Mouse (Mus musculus) cortical plate, adult 2 months (tissue): ENCODE measurements at regions not wholly inside any gene's neighbourhood (a gene's known extent, or its start where the extent isn't known, plus 50 kb on each side); places are given as distances from the start of the nearest gene placed in this dataset.

Experiments used
- H3K27ac ChIP-seq: fragments of 200-500 bp; 2 replicates; pipeline ENCODE4 v1.5.1; 2012; ENCODE audit warnings: low read length, control low read depth, inconsistent platforms; ENCODE audit not compliant: insufficient read depth
- H3K4me1 ChIP-seq: fragments of 200-500 bp; 2 replicates; pipeline ENCODE4 v1.6.1; 2011; ENCODE audit warnings: low read length; ENCODE audit not compliant: control insufficient read depth, insufficient read depth
- H3K4me3 ChIP-seq: fragments of 200-500 bp; 2 replicates; pipeline ENCODE4 v1.5.1; 2011; ENCODE audit warnings: mild to moderate bottlenecking, low read length, control low read depth; ENCODE audit not compliant: insufficient read depth
- CTCF ChIP-seq: fragments of 200-500 bp; IDR thresholded peaks from 2 replicates; pipeline ENCODE4 v1.5.1; 2011; ENCODE audit warnings: mild to moderate bottlenecking, control low read depth, low read length; ENCODE audit not compliant: insufficient read depth; ENCODE audit errors: extremely low read depth
- POLR2A ChIP-seq: fragments of 200-500 bp; IDR thresholded peaks from 2 replicates; pipeline ENCODE4 v1.6.1; 2011; ENCODE audit warnings: mild to moderate bottlenecking, low read length, control low read depth; ENCODE audit not compliant: insufficient read depth; ENCODE audit errors: extremely low read depth

DNA sequence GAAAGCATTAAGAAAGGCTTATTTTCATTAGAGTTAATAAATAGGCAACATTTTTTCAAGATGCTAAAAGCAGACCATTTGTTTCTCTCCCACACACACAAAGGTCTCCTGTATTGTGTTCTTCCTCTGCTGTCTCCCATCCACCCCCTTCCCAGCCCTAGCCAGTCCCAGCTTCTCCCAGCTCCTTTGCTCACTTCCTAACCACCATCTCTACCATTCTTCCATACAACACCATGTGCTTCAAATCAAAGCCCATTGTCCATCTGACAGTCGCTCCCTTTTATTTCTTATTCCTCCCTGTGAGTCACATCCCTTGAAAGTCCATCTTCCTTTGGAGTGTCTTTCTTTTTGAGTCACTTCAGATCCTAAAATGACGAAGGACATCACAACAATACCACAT is 185.0 kb upstream of the Prep start:
- Histone ChIP-seq H3K4me1 (no peaks in the 10 kb centered on the region), H3K27ac (no peak overlapping the region), H3K4me3 (no peak overlapping the region)
- TF ChIP-seq CTCF (no peak), POLR2A (no peak)

DNA sequence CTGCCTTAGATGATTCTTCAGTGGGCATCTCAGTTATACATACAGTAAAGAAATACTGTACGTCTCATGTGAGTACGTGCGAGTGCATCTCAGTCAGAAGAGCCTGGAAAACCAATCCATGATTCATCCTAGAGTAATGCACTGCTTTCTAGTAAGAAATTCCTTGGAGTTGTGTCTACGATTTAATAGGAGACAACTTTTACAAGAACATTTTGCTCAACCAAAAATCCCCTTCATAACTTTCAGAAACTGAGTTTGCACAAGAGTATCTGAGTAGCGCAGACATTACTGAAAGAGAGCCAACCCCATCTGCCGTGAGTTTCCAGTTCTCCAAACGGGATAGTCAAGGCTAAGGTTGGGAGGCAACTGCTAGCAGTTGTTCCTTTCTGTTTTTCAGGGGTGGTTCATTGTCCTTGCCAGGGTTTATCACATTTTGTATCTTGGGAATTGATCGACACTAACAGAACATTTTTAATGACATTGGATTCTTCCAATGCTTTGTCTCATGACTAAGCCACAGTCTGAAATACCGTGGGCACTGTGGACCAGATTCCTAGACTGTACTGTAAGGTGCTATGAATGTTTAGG is 189.8 kb upstream of the Prep start:
- TF ChIP-seq POLR2A: no peak
- TF ChIP-seq CTCF: no peak
- no peak overlapping the region for H3K4me3 ChIP-seq
- H3K4me1 ChIP-seq: no peaks in the 10 kb centered on the region
- H3K27ac ChIP-seq: no peak overlapping the region

DNA sequence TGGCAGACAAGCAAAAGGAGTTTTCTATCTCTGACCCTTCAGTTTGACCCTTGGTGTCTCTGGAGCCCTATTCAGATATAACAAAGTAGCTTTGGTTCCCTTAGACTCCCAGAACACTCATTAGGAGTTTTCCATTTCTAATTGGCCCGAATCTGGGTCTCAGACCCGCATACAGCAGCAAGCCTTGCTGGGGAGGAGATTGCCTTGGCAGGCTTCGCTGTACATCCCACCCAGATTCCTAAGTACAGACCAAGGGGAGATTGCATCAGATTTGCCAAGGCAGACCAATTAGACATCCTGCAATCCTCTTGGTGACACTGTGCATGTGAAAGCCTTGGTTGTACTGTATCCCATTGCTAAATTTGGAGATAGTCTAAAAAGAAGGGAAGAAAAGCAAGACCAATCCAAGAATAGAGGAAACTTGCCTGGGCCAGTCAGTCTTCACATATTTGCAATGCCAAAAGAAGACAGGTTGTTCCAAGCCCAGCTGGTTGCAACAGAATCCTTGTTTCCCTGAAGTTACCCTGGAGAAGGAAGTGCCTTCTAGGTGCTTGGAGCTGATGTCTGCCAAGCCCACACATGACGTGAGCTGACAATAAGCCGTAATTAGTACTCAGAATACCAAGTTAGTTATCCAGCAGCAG is 193.2 kb upstream of the Prep start:
- H3K27ac ChIP-seq: no peak overlapping the region
- TF ChIP-seq CTCF (no peak), POLR2A (no peak)

DNA sequence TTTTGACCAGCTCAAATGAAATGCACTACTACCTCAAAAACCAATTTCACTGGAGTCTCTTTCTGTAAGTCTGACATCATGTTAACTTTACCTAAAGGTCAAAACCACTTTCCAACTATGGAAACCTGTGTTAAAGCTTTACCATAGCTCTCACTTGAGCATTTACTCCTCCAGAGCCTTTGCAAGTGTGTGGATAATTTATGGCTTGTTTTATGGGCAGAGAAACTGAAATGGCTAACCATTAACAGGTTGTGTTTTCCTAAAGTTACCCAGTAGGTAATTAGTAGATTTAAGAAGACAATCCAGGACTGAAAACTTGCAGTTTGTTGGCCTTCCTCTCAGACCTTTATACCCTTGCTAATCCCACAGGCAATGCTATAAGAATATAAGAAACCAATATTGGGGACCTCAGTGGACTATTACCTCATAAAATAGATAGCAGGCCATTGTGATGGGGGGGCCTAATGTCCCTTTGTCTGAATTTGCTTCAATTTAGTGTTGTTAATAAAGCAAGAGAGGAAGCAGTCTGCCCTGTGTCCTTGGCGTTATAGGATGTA is 202.7 kb upstream of the Prep start:
- TF ChIP-seq POLR2A (no peak), CTCF (no peak)
- no peak overlapping the region for H3K4me3 ChIP-seq

More for the DNA sequence above, 193.2 kb upstream of the Prep start:
- Histone ChIP-seq H3K4me1 (no peaks in the 10 kb centered on the region), H3K4me3 (no peak overlapping the region)

DNA sequence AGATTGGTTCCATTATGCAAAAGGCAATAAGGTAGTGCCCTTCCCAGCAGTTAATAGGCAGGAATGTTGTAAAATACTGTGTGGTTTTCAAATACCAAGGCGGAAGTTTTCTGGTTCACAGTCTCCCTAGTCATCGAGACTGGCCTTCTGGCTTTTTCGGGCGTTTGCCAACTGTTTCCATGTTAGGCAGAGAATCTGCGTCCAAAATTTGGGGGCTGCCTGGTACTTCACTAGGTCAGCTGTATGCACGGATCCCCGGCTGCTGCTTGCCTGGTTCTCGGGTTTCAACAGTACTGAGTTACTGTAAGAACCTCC is 204.7 kb upstream of the Prep start:
- no peak for TF ChIP-seq POLR2A
- no peak for TF ChIP-seq CTCF
- no peaks in the 10 kb centered on the region for H3K4me1 ChIP-seq
- no peak overlapping the region; the same call in 1 of the 2 replicates for H3K27ac ChIP-seq
- H3K4me3 ChIP-seq: no peak overlapping the region

More for the DNA sequence above, 202.7 kb upstream of the Prep start:
- Histone ChIP-seq H3K27ac (no peak overlapping the region), H3K4me1 (no peaks in the 10 kb centered on the region)

DNA sequence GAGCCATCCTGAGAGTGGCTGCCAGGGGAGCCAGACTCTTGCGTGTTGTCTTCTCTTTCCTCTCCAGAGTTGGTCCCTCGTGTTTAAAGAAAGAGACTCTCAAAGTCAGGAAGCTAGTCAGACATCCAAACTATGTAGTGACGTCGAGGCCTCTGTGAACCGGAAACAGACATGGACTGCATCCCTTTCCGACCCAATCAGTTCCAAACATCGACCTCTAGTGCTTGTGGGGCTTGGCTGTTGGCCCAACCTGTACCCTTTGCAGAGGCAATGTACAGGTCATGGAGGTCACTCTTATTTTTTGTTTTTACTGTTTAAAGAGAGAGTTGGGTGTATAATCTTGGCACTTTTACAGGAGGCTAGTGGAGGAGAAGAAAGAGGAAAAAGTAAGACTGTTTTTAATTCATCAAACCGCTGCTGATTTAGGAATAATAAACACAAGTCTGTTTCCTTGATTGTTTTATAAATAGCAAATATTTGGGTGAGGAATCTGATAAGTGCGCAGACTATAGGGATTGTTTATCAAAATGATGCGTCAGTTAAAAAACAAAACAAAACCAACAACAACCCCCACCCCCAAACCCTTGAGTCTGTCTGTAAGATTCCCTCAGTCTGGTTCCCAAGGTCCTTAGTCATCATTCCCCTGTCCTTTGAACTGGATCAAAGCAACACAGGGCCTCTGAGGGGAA is 205.2 kb upstream of the Prep start:
- H3K4me1 ChIP-seq: no peaks in the 10 kb centered on the region
- TF ChIP-seq CTCF (no peak), POLR2A (no peak)
- H3K27ac ChIP-seq: no peak overlapping the region; the same call in 1 of the 2 replicates
- H3K4me3 ChIP-seq: no peak overlapping the region

DNA sequence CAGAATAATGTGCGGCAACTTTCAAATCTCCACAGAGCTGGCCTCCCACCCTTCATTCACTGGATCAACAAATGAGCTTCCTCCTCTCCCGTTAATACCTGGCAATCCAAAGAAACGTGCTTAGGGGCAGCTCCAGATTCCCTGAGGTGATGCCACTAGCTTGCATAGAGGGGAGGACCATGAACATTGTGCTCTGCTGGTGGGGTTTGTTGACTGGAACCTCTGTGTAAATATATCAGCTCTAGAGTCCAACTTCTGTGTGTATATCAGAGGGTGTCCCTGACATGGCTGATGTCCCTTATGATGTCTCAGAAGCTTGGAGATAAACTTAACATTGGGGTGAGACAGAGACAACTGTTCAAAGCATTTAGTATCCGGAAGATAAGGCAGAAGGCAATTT is 209.6 kb upstream of the Prep start:
- Histone ChIP-seq H3K4me3 (no peak overlapping the region), H3K27ac (no peak overlapping the region), H3K4me1 (no peaks in the 10 kb centered on the region)
- TF ChIP-seq CTCF (no peak), POLR2A (no peak)

DNA sequence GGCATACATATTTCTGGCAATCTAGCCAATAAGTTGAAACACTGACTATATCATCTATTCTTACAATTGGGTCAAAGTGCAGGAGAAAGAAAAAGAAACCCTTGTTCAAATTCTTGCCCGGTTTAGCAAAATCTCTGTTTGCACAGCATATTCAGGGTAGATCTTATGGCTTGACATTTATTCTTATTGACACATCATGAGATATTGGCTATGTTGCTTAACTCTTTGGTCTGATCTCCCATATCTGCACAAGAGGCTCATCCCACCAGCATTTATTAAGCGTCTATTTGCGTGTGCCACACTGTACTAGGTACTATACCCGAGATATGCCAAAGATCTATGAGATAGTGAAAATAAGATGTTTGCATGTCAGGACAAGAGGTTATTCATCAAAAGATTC is 212.9 kb upstream of the Prep start:
- H3K27ac ChIP-seq: no peak overlapping the region
- H3K4me1 ChIP-seq: no peaks in the 10 kb centered on the region
- TF ChIP-seq CTCF: no peak
- TF ChIP-seq POLR2A: no peak
- no peak overlapping the region for H3K4me3 ChIP-seq

DNA sequence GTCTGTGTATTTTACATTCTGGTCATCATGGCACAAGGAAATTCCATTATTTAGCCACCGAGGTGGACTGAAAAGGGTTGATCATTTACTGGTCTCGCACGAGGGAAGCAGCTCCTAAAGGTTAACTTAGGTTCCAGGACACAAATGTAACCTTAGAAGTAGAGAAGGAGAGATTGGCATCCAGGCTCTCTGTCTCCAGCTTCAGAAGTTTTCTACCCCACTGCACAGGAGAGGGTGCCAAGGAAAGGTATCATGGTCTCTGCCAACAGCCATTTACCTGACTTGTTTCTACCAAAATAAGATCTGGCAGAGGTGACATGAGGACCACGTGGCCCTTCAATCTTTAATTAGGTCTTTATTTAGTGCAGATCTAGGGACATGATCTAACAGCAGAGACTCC is 218.0 kb upstream of the Prep start:
- H3K27ac ChIP-seq: no peak overlapping the region
- TF ChIP-seq CTCF (no peak), POLR2A (no peak)
- H3K4me1 ChIP-seq: no peaks in the 10 kb centered on the region
- no peak overlapping the region for H3K4me3 ChIP-seq

DNA sequence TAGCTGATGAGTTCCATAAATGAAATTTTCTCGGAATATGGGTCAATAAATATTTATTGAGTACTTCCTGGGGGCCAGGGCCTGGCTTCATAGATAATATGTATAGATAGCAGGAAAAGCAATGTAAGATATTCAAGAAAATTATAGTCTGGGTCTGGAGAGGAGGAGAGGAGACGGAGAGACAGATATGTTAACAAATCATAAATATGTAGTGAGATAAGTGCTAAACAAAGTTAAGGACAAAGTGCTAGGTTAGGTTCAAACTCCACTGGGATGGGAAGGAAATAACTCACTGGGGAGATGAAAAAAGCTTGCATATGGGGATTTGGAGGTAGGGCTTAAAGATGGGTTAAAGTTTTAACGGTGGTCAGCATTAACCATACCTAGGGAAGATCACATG is 220.2 kb upstream of the Prep start:
- H3K4me1 ChIP-seq: no peaks in the 10 kb centered on the region
- no peak overlapping the region for H3K4me3 ChIP-seq
- no peak overlapping the region for H3K27ac ChIP-seq
- TF ChIP-seq CTCF (no peak), POLR2A (no peak)
